Mouse (Mus musculus) hindbrain, postnatal 0 days (tissue): ENCODE measurements at regions not wholly inside any gene's neighbourhood (a gene's known extent, or its start where the extent isn't known, plus 50 kb on each side); places are given as distances from the start of the nearest gene placed in this dataset.

ENCODE experiments used
- ATAC-seq: fragments of 200-750 bp; cut with Nextera tagmentation; 2 replicates; pipeline ENCODE4 v1.8.0; 2017; ENCODE audit warnings: mild to moderate bottlenecking, moderate TSS enrichment, moderate library complexity
- DNase-seq: peaks from one replicate; pipeline ENCODE4 v3.0.0-alpha.2; 2015; ENCODE audit warnings: low spot score
- H3K27ac ChIP-seq: fragments of 300-500 bp; sonication (generic); 2 replicates; pipeline ENCODE4 v1.5.1; 2014; ENCODE audit warnings: mild to moderate bottlenecking
- H3K27me3 ChIP-seq: fragments of 300-500 bp; sonication (generic); 2 replicates; pipeline ENCODE4 v1.6.1; 2014; ENCODE audit warnings: low read length, mixed read lengths; ENCODE audit not compliant: insufficient read depth
- H3K36me3 ChIP-seq: fragments of 300-500 bp; sonication (generic); 2 replicates; pipeline ENCODE4 v1.6.1; 2014; ENCODE audit warnings: low read length, mixed read lengths; ENCODE audit not compliant: insufficient read depth
- H3K4me1 ChIP-seq: fragments of 300-500 bp; sonication (generic); 2 replicates; pipeline ENCODE4 v1.6.1; 2014; ENCODE audit warnings: antibody characterized with exemption, low read length, mixed read lengths; ENCODE audit not compliant: insufficient read depth
- H3K4me2 ChIP-seq: fragments of 300-500 bp; sonication (generic); 2 replicates; pipeline ENCODE4 v1.6.1; 2014; ENCODE audit warnings: low read depth, mild to moderate bottlenecking, low read length, moderate library complexity, mixed read lengths
- H3K4me3 ChIP-seq: fragments of 300-500 bp; sonication (generic); 2 replicates; pipeline ENCODE4 v1.5.1; 2014; ENCODE audit warnings: low read length
- H3K9ac ChIP-seq: fragments of 300-500 bp; sonication (generic); replicated peaks from 2 replicates; pipeline ENCODE4 v1.6.1; 2014; ENCODE audit warnings: mild to moderate bottlenecking, low read length, moderate library complexity, mixed read lengths
- H3K9me3 ChIP-seq: fragments of 300-500 bp; sonication (generic); 2 replicates; pipeline ENCODE4 v1.6.1; 2016; ENCODE audit warnings: low read length, mixed read lengths
- CTCF ChIP-seq: IDR thresholded peaks from 2 replicates; pipeline ENCODE4 v1.5.1; 2016; ENCODE audit warnings: antibody characterized with exemption, control low read depth, low read depth
- WGBS: fragments of 180-500 bp; shearing (Covaris S2); extraction: QIAGEN DNeasy Blood & Tissue Kit; methylation state at CpG from one replicate; pipeline ENCODE4 v1.1.7; 2014; 5-methylcytosine and 5-hydroxymethylcytosine counted together

GRCm38 (mm10) chr2:178631336-178631735 is 201.0 kb downstream of the Cdh26 start:
- ATAC-seq, result no peak
- Histone ChIP-seq H3K9ac (no peak overlapping the region), H3K4me1 (peaks cover 7% of the 10 kb centered on the region; the same call in 1 of the 2 replicates), H3K4me2 (no peak overlapping the region), H3K9me3 (no peaks in the 10 kb centered on the region), H3K27me3 (no peaks in the 10 kb centered on the region), H3K36me3 (no peaks in the 10 kb centered on the region), H3K4me3 (no peak overlapping the region), H3K27ac (no peak overlapping the region)
- TF ChIP-seq CTCF, result no peak
- 65% methylated on average over 3 of the region's 3 CpGs for WGBS
- no peak for DNase-seq

- ATAC-seq (no peak), DNase-seq (no peak)
- Histone ChIP-seq H3K9me3 (no peaks in the 10 kb centered on the region), H3K27ac (no peak overlapping the region), H3K27me3 (no peaks in the 10 kb centered on the region), H3K4me1 (peaks cover 7% of the 10 kb centered on the region; the same call in 1 of the 2 replicates), H3K36me3 (no peaks in the 10 kb centered on the region), H3K9ac (no peak overlapping the region), H3K4me3 (no peak overlapping the region), H3K4me2 (no peak overlapping the region)
- no peak for TF ChIP-seq CTCF
- 52% methylated on average over 12 of the region's 12 CpGs for WGBS
Measured at GRCm38 (mm10) chr2:178631966-178632365, 201.6 kb downstream of the Cdh26 start.

- no peak overlapping the region for H3K9ac ChIP-seq
- H3K4me3 ChIP-seq, result no peak overlapping the region
- H3K4me1 ChIP-seq, result peaks cover 7% of the 10 kb centered on the region; the same call in 1 of the 2 replicates
- H3K4me2 ChIP-seq, result no peak overlapping the region
- H3K27ac ChIP-seq, result no peak overlapping the region
- DNase-seq (peak; percentile 58), ATAC-seq (peak; percentile 48; the same call in 1 of the 2 replicates)
- no peaks in the 10 kb centered on the region for H3K27me3 ChIP-seq
- WGBS, result 64% methylated on average over 13 of the region's 13 CpGs
- H3K36me3 ChIP-seq, result no peaks in the 10 kb centered on the region
- TF ChIP-seq CTCF, result no peak
- H3K9me3 ChIP-seq, result no peaks in the 10 kb centered on the region
Measured at GRCm38 (mm10) chr2:178632831-178633585, 202.7 kb downstream of the Cdh26 start.

- no peak overlapping the region for H3K9ac ChIP-seq
- H3K4me1 ChIP-seq, result peaks cover 7% of the 10 kb centered on the region; the same call in 1 of the 2 replicates
- DNase-seq (peak; percentile 58), ATAC-seq (no peak)
- H3K4me2 ChIP-seq, result no peak overlapping the region
- H3K36me3 ChIP-seq, result no peaks in the 10 kb centered on the region
- 61% methylated on average over 10 of the region's 10 CpGs for WGBS
- H3K27me3 ChIP-seq, result no peaks in the 10 kb centered on the region
- no peaks in the 10 kb centered on the region for H3K9me3 ChIP-seq
- H3K4me3 ChIP-seq, result no peak overlapping the region
- H3K27ac ChIP-seq, result no peak overlapping the region
- no peak for TF ChIP-seq CTCF
Measured at GRCm38 (mm10) chr2:178634116-178634515, 203.8 kb downstream of the Cdh26 start.

GRCm38 (mm10) chr2:178635685-178636084 is 205.4 kb downstream of the Cdh26 start:
- Histone ChIP-seq H3K9me3 (no peaks in the 10 kb centered on the region), H3K27ac (no peak overlapping the region), H3K27me3 (no peaks in the 10 kb centered on the region), H3K36me3 (no peaks in the 10 kb centered on the region), H3K9ac (no peak overlapping the region), H3K4me2 (no peak overlapping the region), H3K4me3 (no peak overlapping the region), H3K4me1 (peaks cover 7% of the 10 kb centered on the region; the same call in 1 of the 2 replicates)
- TF ChIP-seq CTCF, result no peak
- 41% methylated on average over 4 of the region's 4 CpGs for WGBS
- peak; percentile 59 for DNase-seq
- ATAC-seq, result peak; percentile 72

- Histone ChIP-seq H3K9ac (no peak overlapping the region), H3K4me3 (no peak overlapping the region), H3K4me2 (no peak overlapping the region), H3K9me3 (no peaks in the 10 kb centered on the region), H3K36me3 (no peaks in the 10 kb centered on the region), H3K4me1 (peaks cover 7% of the 10 kb centered on the region; the same call in 1 of the 2 replicates), H3K27ac (no peak overlapping the region), H3K27me3 (no peaks in the 10 kb centered on the region)
- 92% methylated on average over 9 of the region's 9 CpGs for WGBS
- ATAC-seq (no peak), DNase-seq (no peak)
- no peak for TF ChIP-seq CTCF
Measured at GRCm38 (mm10) chr2:178636901-178637300, 206.6 kb downstream of the Cdh26 start.
